Mouse (Mus musculus) embryo, embryonic 10 days (tissue): ENCODE data around the gene Nr3c2.

Source experiments
- DNase-seq: peaks from one replicate; pipeline ENCODE4 v3.0.0-alpha.2; 2015; ENCODE audit warnings: low spot score

The Nr3c2 gene

DNA sequence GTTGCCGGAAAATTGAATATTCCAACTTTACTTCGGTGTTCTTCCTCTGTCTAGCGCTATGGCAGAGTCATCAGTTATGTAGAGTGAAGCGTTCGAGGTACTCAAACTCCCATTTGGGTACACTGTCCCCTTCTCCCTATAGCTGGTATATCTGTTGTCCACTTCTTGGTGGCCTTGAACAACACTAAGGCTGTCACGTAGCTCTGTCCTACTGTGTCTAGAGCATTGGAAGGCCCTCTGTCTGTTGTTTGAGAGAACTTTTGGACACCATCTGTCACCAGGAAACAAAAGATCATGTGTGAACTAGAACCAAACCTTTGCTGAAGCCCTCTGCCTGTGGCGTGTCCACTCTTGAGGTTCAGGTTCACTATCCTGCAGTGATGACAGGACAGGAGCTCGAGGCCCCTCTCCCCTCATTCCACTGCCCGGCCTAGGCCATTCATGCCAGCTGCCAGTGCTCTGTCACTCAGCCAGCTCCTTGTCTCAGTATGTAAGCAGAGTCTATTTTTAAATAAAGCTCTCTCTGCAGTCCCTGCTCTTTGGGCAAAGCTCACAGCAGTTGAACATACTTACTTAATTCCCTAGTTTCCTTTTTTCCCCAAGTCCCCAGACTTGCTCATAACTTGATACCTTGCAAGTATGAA is 72.6 kb downstream of the Nr3c2 start:
- DNase-seq = no peak

GRCm38 (mm10) chr8:76972947-76973552 is 73.8 kb downstream of the Nr3c2 start:
- no peak for DNase-seq

DNA sequence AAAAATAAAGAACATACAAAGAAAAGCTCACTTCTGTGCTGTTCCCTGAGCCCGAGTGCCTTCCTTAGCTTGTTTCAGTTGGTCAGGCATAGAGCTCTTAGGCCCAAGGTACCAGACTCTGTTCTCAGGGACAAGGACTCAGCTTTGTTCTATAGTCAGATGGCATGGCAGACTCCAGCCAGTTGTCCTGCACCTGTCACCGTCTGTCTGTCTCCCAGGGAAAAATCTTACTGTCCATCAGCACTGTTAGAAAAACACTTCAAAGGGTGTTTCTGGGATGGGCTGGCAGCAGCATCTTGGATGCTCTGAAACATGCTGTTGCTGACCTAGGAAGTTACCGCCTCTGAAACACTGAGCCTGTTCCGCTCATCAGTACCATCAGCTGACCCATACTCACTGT is 78.7 kb downstream of the Nr3c2 start:
- no peak for DNase-seq

GRCm38 (mm10) chr8:76984082-76984481 is 84.8 kb downstream of the Nr3c2 start:
- no peak for DNase-seq

- DNase-seq = no peak
These were observed 85.6 kb downstream of the Nr3c2 start for GRCm38 (mm10) chr8:76984851-76985250.

DNA sequence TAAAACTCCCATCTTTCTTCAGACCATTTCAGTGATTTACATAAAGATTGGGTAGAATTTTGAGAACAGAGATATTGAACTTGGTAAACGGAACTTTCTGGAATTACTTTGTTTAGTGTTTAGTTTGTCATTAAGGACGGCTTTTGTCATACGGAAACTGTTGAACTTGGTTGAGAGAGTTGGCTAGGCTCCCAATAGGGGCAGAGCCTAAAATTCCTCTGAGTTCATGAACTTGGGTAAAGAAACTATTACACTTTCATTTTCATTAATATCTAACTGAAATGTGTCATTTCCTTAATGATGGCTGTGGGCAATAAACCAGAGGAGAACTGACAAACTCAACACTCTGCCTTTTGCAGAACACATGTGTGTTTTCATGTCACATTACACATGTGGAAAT is 88.6 kb downstream of the Nr3c2 start:
- DNase-seq = no peak

DNA sequence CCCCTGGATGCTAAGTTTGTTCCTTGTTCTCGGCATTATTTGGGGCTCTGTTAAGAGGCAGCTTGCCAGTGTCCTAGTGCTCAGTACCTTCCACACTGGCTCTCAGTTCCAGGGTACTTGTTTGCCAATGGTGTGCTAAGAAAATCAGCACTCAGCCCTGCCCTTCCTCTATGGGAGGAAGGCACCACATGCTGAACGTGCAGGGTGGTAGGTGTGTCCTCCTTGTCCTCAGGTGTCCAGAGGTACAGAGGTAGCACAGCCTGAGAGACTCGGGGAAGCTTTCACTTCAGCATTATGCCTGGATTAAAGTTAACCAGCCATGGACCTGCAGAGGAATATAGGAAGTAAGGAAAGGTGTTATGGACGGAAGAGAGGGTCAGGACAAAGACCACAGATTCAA is 99.0 kb downstream of the Nr3c2 start:
- no peak for DNase-seq

GRCm38 (mm10) chr8:77009425-77009824 is 110.2 kb downstream of the Nr3c2 start:
- DNase-seq = no peak

- DNase-seq = no peak
These were observed 112.7 kb downstream of the Nr3c2 start for GRCm38 (mm10) chr8:77011985-77012384.

- DNase-seq = no peak
These were observed 113.4 kb downstream of the Nr3c2 start for GRCm38 (mm10) chr8:77012641-77013040.

GRCm38 (mm10) chr8:77016713-77017112 is 117.5 kb downstream of the Nr3c2 start:
- no peak for DNase-seq

DNA sequence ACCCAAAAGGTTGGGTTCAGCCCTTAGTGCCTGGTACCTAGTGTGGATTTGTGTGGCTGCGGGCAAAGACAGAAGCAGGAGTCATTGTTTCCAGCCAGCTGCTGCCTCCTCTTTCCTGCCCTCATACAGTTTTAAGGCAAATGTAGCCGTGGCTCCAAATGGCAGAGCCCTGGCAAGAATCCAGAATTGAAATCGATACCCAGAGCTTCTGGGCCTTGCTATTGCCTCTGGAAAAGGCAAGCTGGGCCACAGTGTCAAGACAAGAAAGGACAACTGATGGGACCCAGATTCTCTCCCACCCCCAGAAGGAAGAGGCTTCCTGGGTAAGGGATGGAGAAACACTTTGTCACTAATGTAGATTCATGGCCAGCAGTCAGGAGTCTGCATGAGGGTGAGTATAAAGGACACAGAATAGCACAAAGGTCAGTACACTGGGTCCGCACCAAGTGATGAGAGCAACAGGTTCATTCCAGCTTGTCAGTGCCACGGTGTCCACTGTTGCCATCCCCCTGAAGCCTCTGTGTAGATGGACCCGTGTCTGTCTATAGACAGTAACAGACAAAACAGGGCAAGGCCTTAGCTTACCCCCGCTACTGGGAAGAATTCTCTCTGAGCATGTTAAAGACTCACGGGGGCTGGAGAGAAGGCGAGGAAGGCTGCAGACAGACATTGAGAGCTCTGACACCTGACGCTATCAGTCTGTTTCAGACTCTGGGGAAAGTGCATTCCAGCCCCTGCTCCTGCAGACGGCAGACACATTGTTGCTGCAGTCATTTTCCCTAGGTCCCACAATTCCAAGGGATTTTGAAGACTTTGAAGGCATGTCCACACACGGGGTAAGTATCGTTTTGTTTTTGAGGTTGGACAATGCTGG is 124.8 kb downstream of the Nr3c2 start:
- no peak for DNase-seq

DNA sequence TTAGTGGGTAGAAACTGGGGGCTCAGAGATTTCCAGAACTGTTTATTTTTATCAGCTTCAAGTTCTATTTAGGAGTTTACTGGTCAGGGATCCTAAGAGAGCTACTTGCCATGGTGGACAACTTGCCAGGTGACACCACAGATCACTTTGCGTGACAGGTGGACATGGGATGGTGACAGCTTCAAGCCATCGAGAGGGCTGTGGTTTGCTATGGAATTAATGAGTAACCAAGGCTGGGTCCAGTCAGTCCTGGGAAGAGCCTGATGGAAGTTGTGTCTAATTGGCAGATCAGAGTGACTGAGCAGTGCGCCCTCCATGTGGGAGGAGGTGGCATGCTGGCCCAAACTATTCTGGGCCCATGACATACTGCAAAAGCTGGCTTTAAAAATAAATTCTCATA is 132.0 kb downstream of the Nr3c2 start:
- DNase-seq = no peak

GRCm38 (mm10) chr8:77033706-77034464 is 134.6 kb downstream of the Nr3c2 start:
- no peak for DNase-seq

GRCm38 (mm10) chr8:77034465-77034829 is 135.2 kb downstream of the Nr3c2 start:
- no peak for DNase-seq

DNA sequence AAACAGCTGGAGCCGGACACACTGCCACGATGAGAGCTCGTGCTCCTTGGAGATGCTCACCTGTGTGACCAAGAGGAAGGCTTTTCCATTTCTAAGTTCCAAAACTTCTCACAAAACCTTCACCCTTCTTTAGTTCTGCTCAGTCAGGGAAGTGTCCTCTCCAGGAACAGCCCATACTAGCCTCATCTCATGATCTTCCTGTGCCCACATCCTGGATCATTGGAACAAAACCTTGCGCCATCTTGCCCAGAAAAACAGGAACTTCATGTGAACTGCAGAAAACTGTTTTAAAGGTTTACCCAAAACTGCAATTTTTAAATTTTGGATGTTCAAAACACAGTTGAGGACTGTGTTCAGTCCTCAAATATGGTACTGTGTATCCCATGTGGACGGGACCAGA is 142.0 kb downstream of the Nr3c2 start:
- no peak for DNase-seq

GRCm38 (mm10) chr8:77044849-77045248 is 145.6 kb downstream of the Nr3c2 start:
- DNase-seq = peak; percentile 13

GRCm38 (mm10) chr8:77045711-77046110 is 146.5 kb downstream of the Nr3c2 start:
- no peak for DNase-seq

GRCm38 (mm10) chr8:77046217-77046616 is 147.0 kb downstream of the Nr3c2 start:
- no peak for DNase-seq

GRCm38 (mm10) chr8:77046731-77047130 is 147.5 kb downstream of the Nr3c2 start:
- no peak for DNase-seq

GRCm38 (mm10) chr8:77051399-77052275 is 152.4 kb downstream of the Nr3c2 start:
- no peak for DNase-seq
